Mouse (Mus musculus): Measurements from ENCODE around the gene Cntn1.

GRCm38 (mm10) chr15:92052133-92052463 lies 1.1 kb downstream of the Cntn1 start:
- TF ChIP-seq HCFC1 (IDR thresholded peaks at IDR 0.05; ENCODE audit: borderline replicate concordance, insufficient read depth, low read length): no peak
- TF ChIP-seq ZNF384 (IDR thresholded peaks at IDR 0.05; ENCODE audit: low read depth, low read length): no peak
- TF ChIP-seq MAFK (IDR thresholded peaks at IDR 0.05; ENCODE audit: insufficient read depth, low read depth, low read length): no peak
- no peak for TF ChIP-seq CHD2 (IDR thresholded peaks at IDR 0.05; ENCODE audit: low read depth, low read length)
- TF ChIP-seq ZC3H11A (IDR thresholded peaks at IDR 0.05; ENCODE audit: borderline replicate concordance, low read depth, low read length): no peak
